Mouse (Mus musculus) C2C12 (cell line): ENCODE measurements around the gene Sap30bp. TPM values are rescaled to one million over a fixed set of nuclear protein-coding genes. Genes with fewer than 3 reads are reported as not detected.
A peak's percentile ranks its signal among the peaks of the same experiment; 100 is the strongest.

Experiments
- H3K27me3 ChIP-seq: one replicate; pipeline ENCODE4 v1.6.1; 2011; ENCODE audit not compliant: control insufficient read depth, insufficient read depth, insufficient read length
- H3K36me3 ChIP-seq: one replicate; pipeline ENCODE4 v1.6.1; 2011; ENCODE audit not compliant: control insufficient read depth, insufficient read depth
- H3K4me3 ChIP-seq: one replicate; pipeline ENCODE4 v1.5.1; 2011; ENCODE audit warnings: mild to moderate bottlenecking, control low read depth; ENCODE audit not compliant: poor library complexity, insufficient read depth, severe bottlenecking
- H3K79me2 ChIP-seq: one replicate; pipeline ENCODE4 v1.6.1; 2011; ENCODE audit not compliant: control insufficient read depth, insufficient read depth
- H3K79me3 ChIP-seq: one replicate; pipeline ENCODE4 v1.6.1; 2011; ENCODE audit warnings: low read depth, control low read depth
- H3ac ChIP-seq: one replicate; pipeline ENCODE3; 2011; ENCODE audit warnings: low read depth; ENCODE audit not compliant: control insufficient read depth, insufficient read length
- CEBPB ChIP-seq: IDR thresholded peaks from one replicate; pipeline ENCODE4 v1.6.1; 2011; ENCODE audit warnings: low read depth, mild to moderate bottlenecking, control low read depth, moderate library complexity
- CTCF ChIP-seq: IDR thresholded peaks from one replicate; pipeline ENCODE4 v1.5.1; 2011; ENCODE audit not compliant: control insufficient read depth, insufficient read depth, insufficient read length
- FOSL1 ChIP-seq: IDR thresholded peaks from one replicate; pipeline ENCODE4 v1.8.0; 2011; ENCODE audit warnings: mild to moderate bottlenecking, low read length; ENCODE audit not compliant: poor library complexity, insufficient read depth, severe bottlenecking
- MAX ChIP-seq: IDR thresholded peaks from one replicate; pipeline ENCODE4 v1.6.1; 2011; ENCODE audit warnings: mild to moderate bottlenecking, control low read depth
- MYOD1 ChIP-seq: IDR thresholded peaks from one replicate; pipeline ENCODE4 v1.6.1; 2011; ENCODE audit warnings: low read depth; ENCODE audit not compliant: control insufficient read depth, insufficient read length
- MYOG ChIP-seq: IDR thresholded peaks from one replicate; pipeline ENCODE4 v1.6.1; 2011; ENCODE audit not compliant: control insufficient read depth, insufficient read length; ENCODE audit errors: extremely low read depth
- USF1 ChIP-seq: IDR thresholded peaks from one replicate; pipeline ENCODE4 v1.6.1; 2011; ENCODE audit warnings: low read depth, mild to moderate bottlenecking, control low read depth, moderate library complexity
- polyA plus RNA-seq: library from polyadenylated mRNA; unstranded; fragments of >200 nt; fragmentation: generic; extraction: Trizol; gene quantifications from one replicate; pipeline ENCODE4 v1.2.1, GENCODE M21; 2012; ENCODE audit warnings: missing spikeins

Gene Sap30bp
- polyA plus RNA-seq, 1 experiment: 77.6 TPM

GRCm38 (mm10) chr11:115968731-115969405, 35.8 kb downstream of the Sap30bp start:
- no peak overlapping the region for H3ac ChIP-seq
- H3K79me3 ChIP-seq: peaks cover 2% of the 10 kb centered on the region
- peaks cover 27% of the 10 kb centered on the region for H3K36me3 ChIP-seq
- TF ChIP-seq MAX (no peak), MYOD1 (no peak), CTCF (no peak), USF1 (no peak), CEBPB (no peak), FOSL1 (no peak), MYOG (no peak)
- no peaks in the 10 kb centered on the region for H3K27me3 ChIP-seq
- H3K79me2 ChIP-seq: no peaks in the 10 kb centered on the region
- H3K4me3 ChIP-seq: no peak overlapping the region

- TF ChIP-seq CTCF: no peak
- peak; percentile 42 for TF ChIP-seq MAX
- TF ChIP-seq MYOD1: no peak
- TF ChIP-seq USF1: no peak
- TF ChIP-seq MYOG: no peak
- peak; percentile 30 for TF ChIP-seq FOSL1
- Histone ChIP-seq H3K36me3 (peaks cover 16% of the 10 kb centered on the region), H3K27me3 (no peaks in the 10 kb centered on the region), H3K79me3 (peaks cover 2% of the 10 kb centered on the region), H3K79me2 (no peaks in the 10 kb centered on the region), H3K4me3 (no peak overlapping the region), H3ac (no peak overlapping the region)
These were observed 37.1 kb downstream of the Sap30bp start for GRCm38 (mm10) chr11:115970006-115970673.

- Histone ChIP-seq H3K79me3 (no peaks in the 10 kb centered on the region), H3K36me3 (peaks cover 11% of the 10 kb centered on the region), H3K4me3 (no peak overlapping the region), H3K79me2 (no peaks in the 10 kb centered on the region), H3ac (no peak overlapping the region), H3K27me3 (no peaks in the 10 kb centered on the region)
- no peak for TF ChIP-seq FOSL1
- peak; percentile 94 for TF ChIP-seq USF1
- TF ChIP-seq MYOG: no peak
- no peak for TF ChIP-seq CEBPB
- peak; percentile 65 for TF ChIP-seq MAX
- TF ChIP-seq CTCF: no peak
- peak; percentile 2 for TF ChIP-seq MYOD1
These were observed 37.9 kb downstream of the Sap30bp start for GRCm38 (mm10) chr11:115971016-115971415.

- Histone ChIP-seq H3K36me3 (no peaks in the 10 kb centered on the region), H3K79me2 (no peaks in the 10 kb centered on the region), H3K79me3 (no peaks in the 10 kb centered on the region), H3K4me3 (no peak within 1 kb of the TSS), H3K27me3 (no peaks in the 10 kb centered on the region), H3ac (no peak within 1 kb of the TSS)
- TF ChIP-seq MYOG: no peak
- no peak for TF ChIP-seq CEBPB
- TF ChIP-seq FOSL1: no peak
- TF ChIP-seq CTCF: no peak
- no peak for TF ChIP-seq MAX
- TF ChIP-seq USF1: no peak
- no peak for TF ChIP-seq MYOD1
These were observed 41.4 kb downstream of the Sap30bp start, which contains the start of gene Itgb4 for GRCm38 (mm10) chr11:115974309-115975082. TSS of gene Itgb4 (plus strand) at chr11:115974709.

GRCm38 (mm10) chr11:115975083-115975420, 42.0 kb downstream of the Sap30bp start:
- H3K36me3 ChIP-seq: no peaks in the 10 kb centered on the region
- no peaks in the 10 kb centered on the region for H3K79me2 ChIP-seq
- no peaks in the 10 kb centered on the region for H3K79me3 ChIP-seq
- no peak overlapping the region for H3K4me3 ChIP-seq
- H3ac ChIP-seq: no peak overlapping the region
- TF ChIP-seq MYOG: no peak
- TF ChIP-seq MAX: no peak
- TF ChIP-seq FOSL1: no peak
- TF ChIP-seq USF1: no peak
- no peak for TF ChIP-seq CTCF
- TF ChIP-seq CEBPB: no peak
- no peak for TF ChIP-seq MYOD1
- no peaks in the 10 kb centered on the region for H3K27me3 ChIP-seq
